Mouse (Mus musculus): ENCODE data around the gene Gtsf1l.
"Not testable (repeated sequence)": the region's sequence is repeated elsewhere in the genome, so short reads cannot be mapped to it uniquely, and the experiment has no call there.

DNA sequence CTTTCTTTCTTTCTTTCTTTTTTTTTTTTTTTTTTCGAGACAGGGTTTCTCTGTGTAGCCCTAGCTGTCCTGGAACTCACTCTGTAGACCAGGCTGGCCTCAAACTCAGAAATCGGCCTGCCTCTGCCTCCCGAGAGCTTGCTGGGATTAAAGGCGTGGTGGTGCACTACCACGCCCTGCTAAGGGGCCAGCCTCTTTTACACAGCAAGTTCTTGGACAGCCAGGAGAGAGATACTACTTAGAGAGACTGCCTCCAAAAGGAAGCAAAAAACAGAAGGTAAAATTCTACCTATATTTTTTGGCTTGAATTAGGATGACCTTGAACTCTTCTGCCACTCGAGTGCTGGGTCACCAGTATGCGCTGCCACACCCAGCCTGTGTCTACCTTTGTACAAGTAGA is 28.7 kb downstream of the Gtsf1l start:
- TF ChIP-seq CTCF (IDR thresholded peaks at IDR 0.05; ENCODE audit: low read depth); EP300 (optimal IDR thresholded peaks at IDR 0.05): not testable (repeated sequence)
